22 mouse cellular contexts compared by ENCODE assay signal in genomic region chr16:86404309-86404708, GRCm38 (mm10).
DNase-seq lines count a peak whose midpoint lies in the region; ATAC-seq and TF ChIP-seq lines count a peak whose summit lies in the region.
"Had no signal": no experiment of that assay in that cellular context is flagged by ENCODE, and none has a peak within 500 bp of the region (broad histone marks: within the 10 kb centered on the region; RNA-seq: fewer than 3 reads in every experiment).

No protein-coding gene starts in this region.

- no peaks in the 10 kb centered on the region for H3K9me3 ChIP-seq in liver, postnatal 0 days (ENCODE audit: low read length)
- H3K9me3 ChIP-seq in kidney, postnatal 0 days (replicated peaks; ENCODE audit: low read length): no peaks in the 10 kb centered on the region
- H3K9me3 ChIP-seq: forebrain, embryonic 10.5 days; forebrain, embryonic 13.5 days; hindbrain, embryonic 12.5 days; hindbrain, embryonic 15.5 days had no signal

- 24% methylated on average over 2 of the region's 2 CpGs for WGBS in liver, adult 2 months
- WGBS in liver, postnatal 0 days (ENCODE audit: insufficient replicate concordance): 55% methylated on average over 2 of the region's 2 CpGs
- 45% methylated on average over 2 of the region's 2 CpGs for WGBS in kidney, postnatal 0 days

- H3K9ac ChIP-seq in liver, adult 2 months (ENCODE audit: low read depth, low read length): no peak overlapping the region
- H3K9ac ChIP-seq in liver, postnatal 0 days (replicated peaks): no peak overlapping the region
- H3K9ac ChIP-seq in kidney, postnatal 0 days (ENCODE audit: low read depth, low read length): no peak overlapping the region
- H3K9ac ChIP-seq: forebrain, embryonic 13.5 days; hindbrain, embryonic 12.5 days; hindbrain, embryonic 15.5 days had no signal

- H3K36me3 ChIP-seq in liver, adult 2 months (ENCODE audit: control insufficient read depth, insufficient read depth, low read length): no peaks in the 10 kb centered on the region
- no peaks in the 10 kb centered on the region for H3K36me3 ChIP-seq in liver, postnatal 0 days (replicated peaks; ENCODE audit: insufficient read depth, low read length)
- no peaks in the 10 kb centered on the region for H3K36me3 ChIP-seq in kidney, postnatal 0 days (ENCODE audit: insufficient read depth, low read length)
- H3K36me3 ChIP-seq: forebrain, embryonic 10.5 days; hindbrain, embryonic 12.5 days; hindbrain, embryonic 15.5 days had no signal

- DNase-seq in kidney, adult 8-10 months: peak; percentile 30 to 41
- DNase-seq in kidney, postnatal 4 days: no peak
- DNase-seq in liver, adult 2 months (ENCODE audit: extremely low read depth, low read depth, low spot score): peak; percentile 56
- DNase-seq in liver, postnatal 0 days: no peak
- no peak for DNase-seq in kidney, postnatal 0 days (ENCODE audit: low spot score)
- DNase-seq: adrenal gland, adult 8-10 months; adrenal gland, postnatal 25 days; cerebellum, adult 11-12 months; cerebellum, adult 8-10 months; cerebellum, postnatal 10 days; gastrocnemius, adult 2 months; gastrocnemius, postnatal 14 days; heart, adult 11 months had no signal

- no peak for TF ChIP-seq EP300 in liver, postnatal 0 days (IDR thresholded peaks at IDR 0.05; ENCODE audit: low read depth)

- no peak overlapping the region for H3K27ac ChIP-seq in liver, adult 2 months (replicated peaks; ENCODE audit: insufficient read depth, low read depth, low read length)
- no peak overlapping the region for H3K27ac ChIP-seq in liver, postnatal 0 days (ENCODE audit: low read depth)
- H3K27ac ChIP-seq in kidney, postnatal 0 days: no peak overlapping the region
- H3K27ac ChIP-seq: forebrain, embryonic 10.5 days; forebrain, embryonic 13.5 days; gastrocnemius, adult 2 months; hindbrain, embryonic 12.5 days; hindbrain, embryonic 15.5 days had no signal

- H3K4me1 ChIP-seq in liver, adult 2 months (ENCODE audit: control insufficient read depth, insufficient read depth, low read length): no peaks in the 10 kb centered on the region
- no peaks in the 10 kb centered on the region for H3K4me1 ChIP-seq in liver, postnatal 0 days (ENCODE audit: insufficient read depth)
- no peaks in the 10 kb centered on the region for H3K4me1 ChIP-seq in kidney, postnatal 0 days (replicated peaks; ENCODE audit: insufficient read depth, low read length)
- H3K4me1 ChIP-seq: forebrain, embryonic 10.5 days; forebrain, embryonic 13.5 days; hindbrain, embryonic 12.5 days; hindbrain, embryonic 15.5 days had no signal

- TF ChIP-seq POLR2A in liver, adult 2 months (IDR thresholded peaks at IDR 0.05; ENCODE audit: extremely low read depth, insufficient read depth, low read length): no peak

- H3K4me3 ChIP-seq in liver, adult 2 months (ENCODE audit: insufficient read depth, low read depth, low read length): no peak overlapping the region
- no peak overlapping the region for H3K4me3 ChIP-seq in liver, postnatal 0 days (ENCODE audit: low read depth, low read length)
- H3K4me3 ChIP-seq in kidney, postnatal 0 days (replicated peaks; ENCODE audit: low read depth, low read length): no peak overlapping the region
- H3K4me3 ChIP-seq: forebrain, embryonic 10.5 days; forebrain, embryonic 13.5 days; gastrocnemius, adult 2 months; hindbrain, embryonic 12.5 days; hindbrain, embryonic 15.5 days had no signal

- no peaks in the 10 kb centered on the region for H3K79me2 ChIP-seq in liver, adult 2 months (ENCODE audit: control insufficient read depth, insufficient read depth, low read length)

- TF ChIP-seq CTCF in liver, adult 2 months (IDR thresholded peaks at IDR 0.05; ENCODE audit: low read depth, low read length): no peak
- TF ChIP-seq CTCF in liver, postnatal 0 days (IDR thresholded peaks at IDR 0.05; ENCODE audit: low read depth): no peak
- TF ChIP-seq CTCF in kidney, postnatal 0 days (IDR thresholded peaks at IDR 0.05; ENCODE audit: low read depth): no peak

- no peak for ATAC-seq in liver, postnatal 0 days
- ATAC-seq in kidney, postnatal 0 days (replicated peaks; ENCODE audit: low FRiP score, low read depth): peak; percentile 75
- ATAC-seq in megakaryocyte progenitor cell, adult 5-6 weeks (replicated peaks; ENCODE audit: poor library complexity): no peak
- ATAC-seq: activated CD4-positive, CD25-positive, alpha-beta regulatory T cell, adult 4 months; CD4-positive, CD25-positive, alpha-beta regulatory T cell, adult 4 months; forebrain, embryonic 13.5 days; forebrain, embryonic 16.5 days had no signal

- H3K27me3 ChIP-seq in liver, adult 2 months (ENCODE audit: control insufficient read depth, insufficient read depth, low read length): no peaks in the 10 kb centered on the region
- no peaks in the 10 kb centered on the region for H3K27me3 ChIP-seq in liver, postnatal 0 days (ENCODE audit: insufficient read depth, low read length)
- H3K27me3 ChIP-seq in kidney, postnatal 0 days (ENCODE audit: insufficient read depth, low read length): no peaks in the 10 kb centered on the region
- H3K27me3 ChIP-seq: forebrain, embryonic 13.5 days; hindbrain, embryonic 12.5 days; hindbrain, embryonic 15.5 days had no signal

- no peak overlapping the region for H3K4me2 ChIP-seq in liver, postnatal 0 days (ENCODE audit: low read depth, low read length)
- H3K4me2 ChIP-seq in kidney, postnatal 0 days (ENCODE audit: low read length): no peak overlapping the region
- H3K4me2 ChIP-seq: forebrain, embryonic 13.5 days; heart, embryonic 11.5 days; hindbrain, embryonic 12.5 days; hindbrain, embryonic 15.5 days had no signal

Comparison
In these comparisons a context has a peak if more than half of its experiments do, and no peak if none do; other contexts are left out.
1. DNase-seq: peak in kidney, adult 8-10 months (2 of 2) and liver, adult 2 months (single experiment); none in kidney, postnatal 4 days (0 of 2), liver, postnatal 0 days (single experiment) and kidney, postnatal 0 days (single experiment).